Mouse (Mus musculus) kidney, adult 11 months (tissue): Measurements from ENCODE around the gene Tex21.
A peak's percentile ranks its signal among the peaks of the same experiment; 100 is the strongest.
"Not testable (repeated sequence)": the region's sequence is repeated elsewhere in the genome, so short reads cannot be mapped to it uniquely, and the experiment has no call there.

Experiments
- DNase-seq: peaks from one replicate; pipeline ENCODE4 v3.0.0; 2022

Tex21 gene

GRCm38 (mm10) chr12:76256114-76256843 is 9.7 kb upstream of the Tex21 start:
- DNase-seq = peak; percentile 62

GRCm38 (mm10) chr12:76255499-76255875 is 8.9 kb upstream of the Tex21 start:
- DNase-seq = peak; percentile 55

- peak; percentile 99 for DNase-seq
Observed at GRCm38 (mm10) chr12:76254725-76255498, 8.4 kb upstream of the Tex21 start, which contains the start of gene Mthfd1. TSS of gene Mthfd1 (plus strand) at chr12:76255298.

GRCm38 (mm10) chr12:76253991-76254390 is 7.4 kb upstream of the Tex21 start:
- no peak for DNase-seq

- no peak for DNase-seq
Observed at GRCm38 (mm10) chr12:76253591-76253990, 7.0 kb upstream of the Tex21 start.

- DNase-seq = no peak
Observed at GRCm38 (mm10) chr12:76253090-76253489, 6.5 kb upstream of the Tex21 start.

GRCm38 (mm10) chr12:76244981-76245380 is 1.6 kb downstream of the Tex21 start:
- DNase-seq = no peak

GRCm38 (mm10) chr12:76241833-76242232 is 4.7 kb downstream of the Tex21 start:
- no peak for DNase-seq

GRCm38 (mm10) chr12:76241084-76241483 is 5.5 kb downstream of the Tex21 start:
- no peak for DNase-seq

GRCm38 (mm10) chr12:76240670-76241069 is 5.9 kb downstream of the Tex21 start:
- no peak for DNase-seq

- DNase-seq = no peak
Observed at GRCm38 (mm10) chr12:76239839-76240571, 6.5 kb downstream of the Tex21 start.

- DNase-seq = no peak
Observed at GRCm38 (mm10) chr12:76239145-76239838, 7.3 kb downstream of the Tex21 start.

GRCm38 (mm10) chr12:76235253-76235652 is 11.3 kb downstream of the Tex21 start:
- DNase-seq = no peak

- DNase-seq = no peak
Observed at GRCm38 (mm10) chr12:76230644-76231043, 15.9 kb downstream of the Tex21 start.

- DNase-seq = not testable (repeated sequence)
Observed at GRCm38 (mm10) chr12:76222104-76222503, 24.4 kb downstream of the Tex21 start.

- no peak for DNase-seq
Observed at GRCm38 (mm10) chr12:76216716-76217115, 29.8 kb downstream of the Tex21 start.

GRCm38 (mm10) chr12:76215121-76215520 is 31.4 kb downstream of the Tex21 start:
- no peak for DNase-seq

- DNase-seq = no peak
Observed at GRCm38 (mm10) chr12:76209429-76209974, 37.0 kb downstream of the Tex21 start.

GRCm38 (mm10) chr12:76200326-76200725 is 46.2 kb downstream of the Tex21 start:
- DNase-seq = no peak

- DNase-seq = no peak
Observed at GRCm38 (mm10) chr12:76197071-76197470, 49.5 kb downstream of the Tex21 start.

- DNase-seq = peak; percentile 68
Observed at GRCm38 (mm10) chr12:76196709-76197054, 49.9 kb downstream of the Tex21 start.

- peak; percentile 93 for DNase-seq
Observed at GRCm38 (mm10) chr12:76195912-76196708, 50.4 kb downstream of the Tex21 start.
